In the genomic region with DNA sequence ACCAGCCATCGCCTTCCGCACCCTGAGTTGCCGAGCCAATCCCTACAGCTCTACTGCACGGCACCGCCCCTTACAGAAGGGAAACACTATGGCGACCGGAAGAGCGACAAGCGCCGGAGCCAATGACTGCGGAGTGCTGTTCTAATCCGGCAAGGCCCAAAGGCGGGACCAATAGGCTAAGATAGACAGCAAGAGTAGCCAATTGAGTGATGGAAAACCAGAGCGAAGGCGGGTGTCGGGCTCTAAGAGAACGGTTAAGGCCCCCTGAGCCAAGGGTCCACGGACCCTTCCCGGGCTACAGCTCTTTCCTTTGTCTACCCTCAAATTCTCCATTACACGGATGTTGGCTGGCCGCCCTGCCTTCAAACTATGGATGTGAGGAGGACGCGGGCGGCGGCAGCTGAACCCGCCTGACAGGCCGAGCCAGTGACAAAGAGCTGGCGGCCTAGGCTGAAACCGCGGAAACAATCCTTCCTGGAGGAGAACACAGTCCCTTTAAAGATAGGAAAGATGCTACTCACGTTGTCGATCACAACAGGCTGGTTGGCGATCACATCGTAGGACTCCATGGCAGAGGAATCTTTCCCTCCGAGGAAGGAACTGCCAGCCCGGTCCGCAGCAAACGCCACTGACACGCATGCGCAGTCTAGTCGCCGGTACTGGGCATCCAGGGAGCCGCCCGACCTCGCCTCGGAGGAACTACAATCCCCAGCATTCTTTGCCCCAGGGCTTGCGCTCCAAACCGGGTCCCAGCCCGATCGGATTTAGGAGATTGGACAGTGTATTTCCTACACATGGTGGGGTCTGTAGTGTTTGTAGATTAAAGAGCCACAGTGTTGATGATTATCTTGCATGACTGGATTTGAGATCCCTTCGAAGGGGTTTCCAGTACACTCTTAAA, we compare ENCODE assay signal across 8 mouse cellular contexts. TPM values are rescaled to one million over a fixed set of nuclear protein-coding genes. Genes with fewer than 3 reads are reported as not detected.
DNase-seq lines count a peak whose midpoint lies in the region; ATAC-seq and TF ChIP-seq lines count a peak whose summit lies in the region.

A gene (minus strand): TSS at position 640 of the 901 bp plus-strand sequence.

- H3K27me3 ChIP-seq in heart, embryonic 10.5 days (ENCODE audit: insufficient read depth, poor library complexity, severe bottlenecking): no peaks in the 10 kb centered on the region
- H3K27me3 ChIP-seq in kidney, embryonic 15.5 days: no peaks in the 10 kb centered on the region

- H3K9me3 ChIP-seq in heart, embryonic 10.5 days: no peaks in the 10 kb centered on the region
- no peaks in the 10 kb centered on the region for H3K9me3 ChIP-seq in kidney, embryonic 15.5 days (replicated peaks)

- H3K4me2 ChIP-seq in kidney, embryonic 15.5 days: peak within 1 kb of the TSS; percentile 84

- peaks cover 3% of the 10 kb centered on the region for H3K36me3 ChIP-seq in heart, embryonic 10.5 days
- 0 out of 2 replicates have a peak, but pooled peaks cover 1% of the 10 kb centered on the region for H3K36me3 ChIP-seq in kidney, embryonic 15.5 days

- TF ChIP-seq CTCF in bone marrow macrophage, adult 2 months (IDR thresholded peaks at IDR 0.05; ENCODE audit: low read depth, low read length): no peak
- TF ChIP-seq CTCF in embryonic fibroblast, embryonic 13.5 days (IDR thresholded peaks at IDR 0.05; ENCODE audit: borderline replicate concordance, insufficient read depth, low read length): no peak

- H3K27ac ChIP-seq in bone marrow macrophage, adult 2 months (ENCODE audit: insufficient read depth, low read depth, low read length): peak within 1 kb of the TSS; percentile 30
- H3K27ac ChIP-seq in embryonic fibroblast, embryonic 13.5 days (ENCODE audit: insufficient read depth, low read length): peak within 1 kb of the TSS; percentile 32
- H3K27ac ChIP-seq in heart, embryonic 10.5 days: peak within 1 kb of the TSS; percentile 93
- H3K27ac ChIP-seq in kidney, embryonic 15.5 days: peak within 1 kb of the TSS; percentile 70

- H3K4me3 ChIP-seq in bone marrow macrophage, adult 2 months (ENCODE audit: insufficient read depth, low read length): peak within 1 kb of the TSS; percentile 87
- peak within 1 kb of the TSS; percentile 75 for H3K4me3 ChIP-seq in embryonic fibroblast, embryonic 13.5 days (ENCODE audit: insufficient read depth, low read length)
- H3K4me3 ChIP-seq in heart, embryonic 10.5 days: peak within 1 kb of the TSS; percentile 92
- peak within 1 kb of the TSS; percentile 80 for H3K4me3 ChIP-seq in kidney, embryonic 15.5 days (replicated peaks)

- TF ChIP-seq POLR2A in bone marrow macrophage, adult 2 months (IDR thresholded peaks at IDR 0.05; ENCODE audit: borderline replicate concordance, low read depth, low read length): no peak
- TF ChIP-seq POLR2A in embryonic fibroblast, embryonic 13.5 days (IDR thresholded peaks at IDR 0.05; ENCODE audit: low read depth, low read length): peak; percentile 97

- H3K4me1 ChIP-seq in bone marrow macrophage, adult 2 months (ENCODE audit: control insufficient read depth, insufficient read depth, low read length): peaks cover 21% of the 10 kb centered on the region
- H3K4me1 ChIP-seq in embryonic fibroblast, embryonic 13.5 days (ENCODE audit: control insufficient read depth, insufficient read depth, low read length): peaks cover 10% of the 10 kb centered on the region; the same call in 1 of the 2 replicates
- H3K4me1 ChIP-seq in heart, embryonic 10.5 days: peaks cover 50% of the 10 kb centered on the region
- H3K4me1 ChIP-seq in kidney, embryonic 15.5 days: peaks cover 56% of the 10 kb centered on the region

- peak; percentile 99 for DNase-seq in A20 (ENCODE audit: low read depth, low spot score)
- peak; percentile 99 for DNase-seq in heart, embryonic 10.5 days (ENCODE audit: low spot score)
- peak; percentile 99 for DNase-seq in liver
- DNase-seq in spleen, postnatal 4 days (ENCODE audit: low spot score in 2 of 2): peak; percentile 97 to 99

- H3K9ac ChIP-seq in kidney, embryonic 15.5 days: peak within 1 kb of the TSS; percentile 58

- ATAC-seq in kidney, embryonic 15.5 days (replicated peaks; ENCODE audit: low FRiP score): peak; percentile 96
- ATAC-seq in monocyte, adult 5-6 weeks (replicated peaks; ENCODE audit: insufficient number of reproducible peaks, low FRiP score, low TSS enrichment, poor library complexity, severe bottlenecking): peak; percentile 83

- WGBS in heart, embryonic 10.5 days: under 1% methylated on average over 51 of the region's 51 CpGs
- WGBS in kidney, embryonic 15.5 days: under 1% methylated on average over 51 of the region's 51 CpGs

RNA-seq across cellular contexts. Expression of the gene that starts here (rescaled TPM):
- polyA plus RNA-seq in bone marrow macrophage, adult 2 months (2012; ENCODE audit: insufficient read depth, insufficient read length, missing spikeins): 79.0 and 92.5 TPM in 2 replicates
- 117 and 130 TPM in 2 replicates for polyA plus RNA-seq in embryonic fibroblast, embryonic 13.5 days (2011; ENCODE audit: insufficient read length, low read depth, missing spikeins)
- polyA plus RNA-seq in heart, embryonic 10.5 days (2016; fragmentation: Nextera tagmentation; extraction: Ambion mirVana): 124 and 137 TPM in 2 replicates
- polyA plus RNA-seq in kidney, embryonic 15.5 days (2015; fragmentation: Nextera tagmentation; extraction: Ambion mirVana): 122 and 136 TPM in 2 replicates
- 90.9 to 114 TPM (median 107 TPM) in 3 replicates for total RNA-seq in monocyte, adult 5-6 weeks (2017)

Comparison
In these comparisons a context has a peak if more than half of its experiments do, and no peak if none do; other contexts are left out.
1. Peak in every context shown above with its lines: DNase-seq, ATAC-seq, H3K4me3 ChIP-seq and H3K27ac ChIP-seq.
2. H3K27ac ChIP-seq: peak in every context shown above with its lines; median percentile 93 in heart, embryonic 10.5 days; 70 in kidney, embryonic 15.5 days; 32 in embryonic fibroblast, embryonic 13.5 days; 30 in bone marrow macrophage, adult 2 months.